Mouse (Mus musculus): ENCODE data around the gene Atp5j.

DNA sequence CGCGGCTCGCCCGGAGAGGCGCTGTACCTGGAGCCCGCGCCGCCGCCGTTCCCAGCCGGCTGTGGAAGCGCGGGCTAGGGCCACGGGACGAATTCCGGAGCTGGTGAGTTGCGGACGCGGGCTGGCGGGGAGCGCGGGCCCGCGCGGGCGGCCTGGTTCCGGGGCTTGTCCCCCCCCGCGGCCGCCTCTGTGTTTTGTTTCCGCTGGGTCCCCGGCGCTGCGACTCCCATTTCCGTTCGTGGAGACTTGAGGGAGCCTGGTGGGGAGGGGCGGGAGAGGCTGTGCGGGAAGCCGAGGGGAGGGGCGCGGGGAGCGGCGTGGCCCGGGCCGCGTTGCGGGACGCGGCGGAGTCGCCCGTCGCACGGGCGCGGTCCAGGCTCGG, at the start of gene Atp5j:
- TF ChIP-seq POLR2A (IDR thresholded peaks at IDR 0.05; ENCODE audit: insufficient read depth, low read length) (no peak), CTCF (IDR thresholded peaks at IDR 0.05; ENCODE audit: low read depth, low read length) (no peak)
